Mouse (Mus musculus): ENCODE measurements at regions not wholly inside any gene's neighbourhood (a gene's known extent, or its start where the extent isn't known, plus 50 kb on each side); places are given as distances from the start of the nearest gene placed in this dataset.
A peak's percentile ranks its signal among the peaks of the same experiment; 100 is the strongest.

- peak; percentile 75 for DNase-seq (ENCODE audit: low read depth)
These were observed 74.0 kb upstream of the Lhx1 start for GRCm38 (mm10) chr11:84599267-84599841.

DNA sequence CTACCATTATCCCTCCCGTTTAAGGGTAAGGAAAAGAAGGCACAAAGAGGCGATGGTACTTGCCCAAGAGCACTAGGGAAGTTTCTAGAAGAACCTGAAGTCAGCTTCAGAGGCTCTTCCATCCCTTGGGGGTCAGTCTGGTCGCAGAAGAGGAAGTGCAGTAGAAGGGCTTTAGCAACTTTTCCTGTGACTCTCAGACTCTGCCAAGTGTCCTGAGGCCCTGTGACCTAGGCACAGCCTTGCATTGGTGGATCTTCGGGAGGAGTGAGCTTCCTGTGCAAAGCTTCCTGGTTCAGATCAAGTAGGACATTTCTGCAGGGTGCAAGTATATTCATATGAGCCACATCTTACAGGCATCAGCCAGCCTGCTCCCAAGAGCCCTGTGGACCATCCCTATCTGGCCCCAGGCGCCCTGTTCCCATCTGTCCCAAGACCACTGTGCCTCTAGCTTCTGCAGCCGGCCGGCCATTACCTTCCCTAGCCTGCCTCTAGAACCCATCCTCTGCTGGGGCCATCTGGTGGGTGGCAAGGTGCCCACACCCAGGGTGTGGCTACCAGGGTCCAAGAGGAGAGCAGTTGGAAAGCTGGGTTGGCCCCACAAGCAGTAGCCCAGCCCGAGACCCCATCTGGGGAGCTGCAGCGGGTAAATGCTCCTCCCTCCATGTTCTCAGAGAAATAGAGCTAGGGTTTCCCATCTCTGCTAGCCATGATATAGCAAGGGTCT lies 72.4 kb upstream of the Lhx1 start:
- TF ChIP-seq CTCF (IDR thresholded peaks at IDR 0.05; ENCODE audit: borderline replicate concordance, extremely low read depth, insufficient read depth, insufficient read length) (no peak), POLR2A (IDR thresholded peaks at IDR 0.05; ENCODE audit: borderline replicate concordance, extremely low read depth, insufficient read depth, insufficient read length, poor library complexity, severe bottlenecking) (no peak)
- no peak for DNase-seq (ENCODE audit: low read depth)

More at GRCm38 (mm10) chr11:84599267-84599841, 74.0 kb upstream of the Lhx1 start:
- TF ChIP-seq CTCF (IDR thresholded peaks at IDR 0.05; ENCODE audit: borderline replicate concordance, extremely low read depth, insufficient read depth, insufficient read length) = no peak
- no peak for TF ChIP-seq POLR2A (IDR thresholded peaks at IDR 0.05; ENCODE audit: borderline replicate concordance, extremely low read depth, insufficient read depth, insufficient read length, poor library complexity, severe bottlenecking)

DNA sequence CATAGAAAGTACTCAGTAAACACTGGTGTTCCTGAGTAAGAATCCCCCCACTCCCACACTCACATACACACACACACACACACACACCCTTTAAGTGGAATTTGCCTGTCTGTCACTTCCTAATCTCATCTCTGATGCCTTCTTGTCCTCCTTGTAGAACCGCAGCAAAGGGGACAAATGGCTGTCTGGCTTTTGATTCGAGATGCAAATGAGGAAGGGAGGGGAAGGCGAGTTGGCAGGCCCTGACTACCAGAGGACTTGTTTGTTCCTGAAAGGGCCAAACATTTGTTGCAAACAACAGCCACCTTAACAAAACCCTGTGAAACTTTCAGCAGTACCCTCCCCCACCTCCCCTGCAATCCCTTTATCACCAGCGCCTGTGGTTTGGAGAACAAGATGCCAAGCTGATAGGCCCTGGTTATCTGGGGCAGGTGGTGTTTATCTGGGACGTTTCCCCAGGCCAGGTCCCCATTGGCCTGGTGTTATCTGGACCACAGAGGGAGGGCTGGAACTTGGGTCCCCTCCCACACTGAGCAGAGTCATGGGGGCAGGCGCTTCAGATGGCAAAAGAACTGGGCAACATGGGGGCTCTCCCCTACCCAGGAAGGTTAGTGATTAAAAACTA lies 67.5 kb upstream of the Lhx1 start:
- DNase-seq (ENCODE audit: low read depth) = peak; percentile 67
- no peak for TF ChIP-seq POLR2A (IDR thresholded peaks at IDR 0.05; ENCODE audit: borderline replicate concordance, extremely low read depth, insufficient read depth, insufficient read length, poor library complexity, severe bottlenecking)
- TF ChIP-seq CTCF (IDR thresholded peaks at IDR 0.05; ENCODE audit: borderline replicate concordance, extremely low read depth, insufficient read depth, insufficient read length) = no peak

DNA sequence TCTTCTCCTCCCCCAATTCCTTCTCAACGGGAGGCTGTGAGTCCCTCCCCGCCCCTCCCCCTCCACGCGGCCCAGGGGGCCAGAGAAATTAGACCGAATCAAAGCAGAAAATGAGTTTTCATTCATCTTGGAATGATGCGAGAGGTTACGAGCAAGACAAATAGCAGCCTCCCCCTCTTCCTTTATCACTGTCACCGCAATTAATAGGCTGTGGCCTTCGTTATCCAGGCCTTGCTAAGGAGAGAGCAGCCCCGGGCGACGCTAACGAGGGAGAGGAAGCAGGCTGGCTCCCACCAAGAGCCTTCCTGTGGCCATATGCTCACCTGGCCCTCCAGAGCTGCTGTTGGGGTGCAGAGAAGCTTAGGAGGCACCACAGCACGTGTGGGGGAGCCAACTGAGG lies 61.8 kb upstream of the Lhx1 start:
- TF ChIP-seq POLR2A (IDR thresholded peaks at IDR 0.05; ENCODE audit: borderline replicate concordance, extremely low read depth, insufficient read depth, insufficient read length, poor library complexity, severe bottlenecking) (no peak), CTCF (IDR thresholded peaks at IDR 0.05; ENCODE audit: borderline replicate concordance, extremely low read depth, insufficient read depth, insufficient read length) (no peak)
- DNase-seq (ENCODE audit: low read depth) = peak; percentile 59

DNA sequence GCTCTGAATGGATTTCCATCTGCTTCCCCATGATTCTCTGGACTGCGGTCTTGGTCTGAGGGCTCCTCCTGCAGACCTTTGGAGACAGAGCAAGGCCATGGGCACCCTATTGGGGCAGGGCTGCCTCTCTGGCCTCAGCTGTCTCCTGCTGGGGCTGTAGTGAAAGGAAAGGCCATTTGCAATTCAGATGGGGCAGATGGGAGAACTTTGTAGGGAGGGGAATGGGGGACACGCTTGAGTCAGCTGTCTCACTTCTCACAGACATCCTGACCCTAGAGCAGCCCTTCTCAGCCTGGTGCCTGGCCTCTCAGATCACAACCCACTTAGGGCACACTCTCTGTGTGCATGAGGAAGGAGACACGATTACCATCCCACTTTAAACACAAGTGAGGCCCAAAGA lies 60.3 kb upstream of the Lhx1 start:
- peak; percentile 64 for DNase-seq (ENCODE audit: low read depth)
- TF ChIP-seq CTCF (IDR thresholded peaks at IDR 0.05; ENCODE audit: borderline replicate concordance, extremely low read depth, insufficient read depth, insufficient read length) = no peak
- TF ChIP-seq POLR2A (IDR thresholded peaks at IDR 0.05; ENCODE audit: borderline replicate concordance, extremely low read depth, insufficient read depth, insufficient read length, poor library complexity, severe bottlenecking) = no peak

- TF ChIP-seq CTCF (IDR thresholded peaks at IDR 0.05; ENCODE audit: borderline replicate concordance, extremely low read depth, insufficient read depth, insufficient read length) (no peak), POLR2A (IDR thresholded peaks at IDR 0.05; ENCODE audit: borderline replicate concordance, extremely low read depth, insufficient read depth, insufficient read length, poor library complexity, severe bottlenecking) (no peak)
- DNase-seq (ENCODE audit: low read depth) = peak; percentile 80
These were observed 53.6 kb upstream of the Lhx1 start for GRCm38 (mm10) chr11:84578805-84579541.

All from brain, embryonic 14.5 days (tissue).